Mouse (Mus musculus): ENCODE results near the gene Cops2.

Cops2 gene

GRCm38 (mm10) chr2:125858521-125859280 lies at the start of gene Cops2, which contains the start of gene Galk2:
Cops2 (minus strand) TSS chr2:125859139.
Galk2 (plus strand) TSS chr2:125859109.
- peak; percentile 91 to 94 for DNase-seq (ENCODE audit: low spot score in 2 of 2)

DNA sequence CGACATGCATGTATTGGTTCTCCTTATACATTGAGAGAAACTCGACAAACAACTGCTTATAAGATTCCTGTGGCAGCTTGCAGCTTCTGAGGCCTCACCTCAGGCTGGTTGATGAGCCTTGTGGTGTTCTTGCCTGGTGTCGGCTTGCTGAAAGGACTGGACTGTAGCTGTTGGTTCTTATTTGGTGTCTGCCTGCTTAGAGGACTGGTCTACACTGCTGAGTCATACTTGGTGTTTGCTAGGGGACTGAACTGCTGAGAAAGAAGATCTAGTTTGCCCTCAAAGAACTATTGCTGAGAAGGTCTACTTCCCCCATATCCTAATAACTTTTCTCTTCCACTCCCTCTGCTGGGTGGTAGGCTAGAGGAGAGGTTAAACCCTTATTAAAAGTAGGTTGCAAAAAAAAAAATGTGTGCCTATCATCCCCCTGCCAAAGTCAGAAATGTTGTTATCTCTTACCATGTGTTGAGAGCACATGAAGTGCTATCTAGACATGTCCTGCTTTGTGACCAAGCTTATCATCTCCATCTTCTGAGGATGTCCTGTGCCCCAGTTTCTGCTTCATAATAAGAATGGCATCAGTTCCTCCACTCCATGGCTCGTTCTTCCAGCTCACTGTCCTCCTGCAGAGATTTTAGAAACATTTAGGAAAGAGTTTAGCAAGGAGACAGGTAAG lies 48.8 kb upstream of the Cops2 start:
- no peak for DNase-seq (ENCODE audit: low spot score in 2 of 2)

- DNase-seq (ENCODE audit: low spot score in 2 of 2) = no peak
These were observed 47.6 kb upstream of the Cops2 start for GRCm38 (mm10) chr2:125906407-125907066.

GRCm38 (mm10) chr2:125901426-125901825 lies 42.5 kb upstream of the Cops2 start:
- no peak for DNase-seq (ENCODE audit: low spot score in 2 of 2)

DNA sequence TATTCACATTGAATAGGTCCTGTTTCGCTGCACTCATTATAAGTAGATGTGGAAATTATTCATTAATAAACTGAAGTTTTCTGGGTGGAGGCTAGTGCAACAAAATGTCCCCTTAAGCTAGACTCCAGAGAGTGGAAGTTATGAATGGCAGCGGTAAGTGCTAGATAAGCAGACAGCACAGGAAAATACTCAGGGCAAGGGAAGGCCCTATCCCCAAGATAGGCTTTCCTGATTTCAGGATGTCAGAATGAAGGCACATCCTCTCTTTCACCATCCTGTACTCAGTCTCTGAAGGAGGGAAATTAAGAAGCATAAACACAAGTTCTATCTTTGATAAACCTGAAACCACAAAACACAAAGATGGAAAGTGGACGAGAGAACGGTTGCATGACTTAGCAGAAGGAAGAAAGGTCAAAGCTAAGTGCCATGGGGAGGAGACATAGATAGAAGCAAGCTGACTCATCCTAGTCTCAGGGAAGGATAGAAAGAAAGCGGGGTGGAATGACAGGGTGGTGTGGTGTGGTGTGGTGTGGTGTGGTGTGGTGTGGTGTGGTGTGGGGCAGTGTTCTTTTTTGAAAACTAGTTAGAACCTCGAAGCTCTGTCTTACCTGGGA lies 42.0 kb upstream of the Cops2 start:
- no peak for DNase-seq (ENCODE audit: low spot score in 2 of 2)

DNA sequence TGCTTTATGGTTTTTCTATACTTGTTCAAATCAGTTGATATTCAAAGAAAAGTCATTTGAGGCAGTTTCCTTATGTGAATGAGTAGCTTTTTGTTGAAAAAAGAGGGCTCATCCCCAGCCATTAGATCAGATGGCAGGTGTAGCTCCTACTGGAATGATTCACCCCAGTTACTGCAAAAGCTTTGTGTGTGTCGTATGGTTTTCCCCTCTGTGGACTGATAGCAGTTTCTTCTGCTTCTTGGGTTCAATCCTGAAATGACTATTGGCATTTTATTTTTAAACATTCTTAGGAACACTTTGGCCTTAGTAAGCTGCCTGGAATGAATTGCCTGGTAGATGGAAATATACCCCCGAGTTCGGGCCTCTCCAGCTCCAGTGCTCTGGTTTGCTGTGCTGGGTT lies 37.4 kb upstream of the Cops2 start:
- DNase-seq (ENCODE audit: low spot score in 2 of 2) = no peak

DNA sequence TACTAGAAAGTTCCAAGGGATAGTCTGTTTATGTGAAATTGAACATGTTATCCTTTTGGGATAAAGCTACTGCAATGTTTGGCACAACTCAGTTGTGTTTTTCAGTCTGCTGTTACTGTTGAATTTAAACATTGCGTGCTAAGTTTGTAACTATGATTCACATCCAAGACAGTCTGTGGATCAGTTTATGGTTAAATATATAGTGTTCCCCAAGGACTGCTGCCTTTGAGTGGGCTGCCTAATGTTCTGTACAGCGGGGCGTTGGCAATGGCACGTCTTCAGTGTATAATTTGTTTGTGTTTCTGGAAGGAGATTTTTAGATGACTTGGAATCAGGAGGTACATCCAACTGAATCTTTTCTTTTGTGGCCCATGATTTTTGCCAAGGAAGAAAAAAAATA lies 36.2 kb upstream of the Cops2 start:
- no peak for DNase-seq (ENCODE audit: low spot score in 2 of 2)

DNA sequence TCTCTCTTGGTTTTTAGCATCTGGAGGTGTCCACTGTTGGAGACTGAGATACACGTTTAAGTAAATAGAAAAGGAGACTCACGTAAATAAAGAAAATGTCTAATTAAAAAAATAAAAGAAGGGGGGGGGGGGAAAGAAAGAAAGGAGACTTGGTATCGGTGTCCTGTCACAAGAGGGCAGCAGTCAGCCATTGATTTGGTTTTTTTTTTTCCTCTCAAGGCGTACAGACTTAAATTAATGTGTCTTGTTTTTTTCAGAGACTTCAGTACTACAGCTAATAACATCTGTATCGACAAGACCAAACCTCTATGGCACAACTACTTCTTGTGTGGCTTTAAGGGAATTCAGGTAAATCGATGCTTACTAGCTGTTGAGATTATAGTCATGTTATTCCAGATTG lies 34.2 kb upstream of the Cops2 start:
- DNase-seq (ENCODE audit: low spot score in 2 of 2) = peak in 1 of 2 experiments; percentile 13

DNA sequence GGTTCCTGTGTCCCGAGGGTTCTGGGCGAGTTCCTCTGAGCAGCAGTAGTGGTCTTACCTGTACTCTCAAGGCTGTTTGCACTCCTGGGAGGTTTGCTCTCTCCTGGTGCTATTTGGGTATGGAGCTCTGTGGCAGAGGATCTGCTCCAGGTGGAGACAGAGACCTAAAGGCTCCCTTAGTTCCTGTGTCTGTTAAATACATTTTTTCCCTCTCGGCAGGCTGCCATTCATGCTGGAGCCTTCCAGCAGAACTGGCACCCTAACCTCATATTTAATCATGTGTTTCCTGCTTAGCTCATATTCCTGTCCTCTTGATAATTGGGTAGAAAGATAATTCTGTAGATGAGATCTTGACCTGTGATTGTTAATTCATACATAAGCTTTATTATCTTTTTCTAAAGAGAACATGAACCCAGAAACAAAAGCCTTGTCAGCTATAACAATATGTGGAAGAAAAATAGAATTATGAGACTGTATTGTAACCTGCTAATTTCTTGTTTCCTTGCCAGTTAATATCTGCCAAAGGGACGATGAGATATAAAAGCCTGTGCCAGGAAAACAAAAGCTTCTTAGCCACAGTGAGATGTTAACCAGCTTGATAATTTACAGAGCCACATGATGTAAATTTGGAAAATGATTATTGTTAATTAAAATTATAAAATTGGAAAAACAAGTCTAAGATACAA lies 27.1 kb upstream of the Cops2 start:
- no peak for DNase-seq (ENCODE audit: low spot score in 2 of 2)

DNA sequence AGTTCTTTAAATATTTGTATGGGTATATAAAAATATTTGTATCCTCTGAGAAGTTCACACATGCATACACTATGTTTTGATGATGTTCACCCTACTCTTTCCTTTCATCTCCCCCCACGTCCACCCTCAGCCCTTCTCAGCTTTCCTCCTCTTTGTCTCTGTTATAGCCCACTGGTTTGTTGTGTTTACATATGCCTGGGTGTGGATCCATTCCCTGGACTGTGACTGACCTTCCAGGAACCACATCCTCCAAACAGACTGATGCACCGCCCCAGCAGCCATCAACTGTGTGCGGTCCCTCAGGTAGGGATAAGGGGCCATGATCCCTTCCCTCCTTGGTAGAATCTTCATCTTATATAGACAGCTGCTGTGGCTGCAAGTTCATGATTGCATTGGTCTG lies 11.2 kb upstream of the Cops2 start:
- DNase-seq (ENCODE audit: low spot score in 2 of 2) = no peak

DNA sequence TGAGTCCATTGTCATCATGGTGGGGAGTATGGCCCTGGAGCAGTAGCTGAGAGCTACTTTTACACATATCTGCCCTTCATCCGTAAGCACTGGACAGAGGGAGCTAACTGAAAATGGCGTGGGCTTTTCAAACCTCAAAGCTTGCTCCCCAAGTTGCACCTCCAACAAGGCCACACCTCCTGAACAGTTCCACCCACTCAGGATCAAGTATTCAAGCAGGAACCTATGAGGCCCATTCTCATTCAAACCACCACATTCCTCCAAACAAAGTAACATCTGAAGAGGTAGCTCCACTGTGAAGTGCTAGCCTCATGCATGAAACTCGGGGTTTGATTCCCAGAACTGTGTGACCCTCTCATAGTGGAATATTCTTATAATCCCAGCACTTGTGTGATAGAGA lies 9.4 kb upstream of the Cops2 start:
- DNase-seq (ENCODE audit: low spot score in 2 of 2) = no peak

GRCm38 (mm10) chr2:125866058-125866740 lies 7.3 kb upstream of the Cops2 start:
- peak; percentile 59 to 62 for DNase-seq (ENCODE audit: low spot score in 2 of 2)

DNA sequence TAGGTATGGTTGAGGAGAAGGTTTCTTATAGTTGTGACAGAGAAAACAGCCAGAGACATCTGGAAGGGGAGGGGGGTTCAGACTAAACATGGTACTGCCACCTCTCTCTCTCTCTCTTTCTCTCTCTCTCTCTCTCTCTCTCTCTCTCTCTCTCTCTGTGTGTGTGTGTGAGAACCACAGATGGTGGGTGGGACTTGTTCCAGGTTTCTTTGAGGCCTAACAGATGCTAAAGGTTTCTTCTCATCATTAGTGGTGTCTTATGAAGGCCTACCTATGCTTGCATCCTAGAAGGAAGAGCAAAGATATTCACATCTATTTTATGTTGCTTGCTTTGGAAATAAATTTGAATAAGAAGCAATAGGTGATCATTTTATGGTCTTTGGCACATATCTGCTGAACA lies 6.6 kb upstream of the Cops2 start:
- DNase-seq (ENCODE audit: low spot score in 2 of 2) = no peak

GRCm38 (mm10) chr2:125864551-125864950 lies 5.6 kb upstream of the Cops2 start:
- no peak for DNase-seq (ENCODE audit: low spot score in 2 of 2)

DNA sequence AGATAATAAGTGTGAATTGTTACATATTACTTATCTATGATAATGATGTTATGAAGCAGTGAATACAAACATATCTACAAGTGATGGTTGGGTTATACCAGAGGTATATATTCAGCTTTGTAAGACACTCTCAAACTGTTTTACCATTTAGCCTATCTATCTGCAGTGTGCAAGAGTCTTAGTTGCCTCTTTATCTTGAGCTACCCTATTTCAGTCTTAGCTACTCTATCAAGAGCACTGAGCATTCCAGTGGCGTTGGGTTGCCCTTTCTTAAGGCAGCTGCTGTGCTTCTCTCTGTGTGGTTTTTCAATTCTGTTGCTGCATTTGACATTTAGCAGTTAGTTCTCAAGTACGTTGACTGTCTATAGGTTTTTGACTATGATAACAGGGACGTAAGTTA lies 4.9 kb upstream of the Cops2 start:
- no peak for DNase-seq (ENCODE audit: low spot score in 2 of 2)

DNA sequence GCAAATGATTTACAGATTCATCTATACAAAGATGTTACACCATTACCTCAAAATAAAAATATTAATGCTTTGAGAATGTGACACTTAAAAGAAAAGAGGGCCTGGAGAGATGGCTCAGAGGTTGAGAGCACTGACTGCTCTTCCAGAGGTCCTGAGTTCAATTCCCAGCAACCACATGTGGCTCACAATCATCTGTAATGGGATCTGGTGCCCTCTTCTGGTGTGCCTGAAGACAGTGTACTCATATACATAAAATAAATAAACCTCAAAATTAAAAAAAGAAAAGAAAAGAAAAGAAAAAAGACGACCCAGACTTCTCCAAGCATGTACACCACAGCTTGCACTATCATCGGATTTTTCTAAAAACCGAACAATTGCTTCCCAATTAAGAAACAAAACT lies 1.2 kb downstream of the Cops2 start:
- DNase-seq (ENCODE audit: low spot score in 2 of 2) = no peak

- DNase-seq (ENCODE audit: low spot score in 2 of 2) = no peak
These were observed 7.7 kb downstream of the Cops2 start for GRCm38 (mm10) chr2:125851237-125851636.

DNA sequence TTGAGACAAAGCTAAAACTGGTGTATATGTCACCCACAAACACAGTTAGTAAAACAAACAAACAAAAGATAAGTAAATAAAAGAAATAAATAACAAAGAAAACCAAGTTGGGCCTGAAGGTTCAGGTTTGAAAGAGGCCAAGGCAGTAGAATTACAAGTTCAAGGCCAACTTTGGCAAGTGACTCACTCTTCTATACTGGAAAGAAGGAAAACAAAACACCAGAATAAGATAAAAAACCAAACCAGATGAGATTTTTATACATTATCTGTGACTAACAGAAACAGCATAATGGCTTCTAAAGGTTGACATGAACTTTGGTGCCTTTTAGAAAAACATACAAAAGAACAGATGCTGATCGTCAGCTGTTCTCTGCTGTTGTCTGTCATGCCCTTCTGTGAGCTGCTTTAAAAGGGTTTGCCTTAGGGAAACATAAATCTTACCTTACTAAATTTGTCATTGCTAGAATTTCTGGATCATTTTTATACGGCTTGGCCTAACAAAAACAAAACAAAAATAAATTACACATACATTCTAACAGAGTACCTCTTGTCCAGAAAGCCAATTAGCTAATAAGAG lies 20.1 kb downstream of the Cops2 start:
- no peak for DNase-seq (ENCODE audit: low spot score in 2 of 2)

- no peak for DNase-seq (ENCODE audit: low spot score in 2 of 2)
These were observed 20.8 kb downstream of the Cops2 start for GRCm38 (mm10) chr2:125838091-125838490.

DNA sequence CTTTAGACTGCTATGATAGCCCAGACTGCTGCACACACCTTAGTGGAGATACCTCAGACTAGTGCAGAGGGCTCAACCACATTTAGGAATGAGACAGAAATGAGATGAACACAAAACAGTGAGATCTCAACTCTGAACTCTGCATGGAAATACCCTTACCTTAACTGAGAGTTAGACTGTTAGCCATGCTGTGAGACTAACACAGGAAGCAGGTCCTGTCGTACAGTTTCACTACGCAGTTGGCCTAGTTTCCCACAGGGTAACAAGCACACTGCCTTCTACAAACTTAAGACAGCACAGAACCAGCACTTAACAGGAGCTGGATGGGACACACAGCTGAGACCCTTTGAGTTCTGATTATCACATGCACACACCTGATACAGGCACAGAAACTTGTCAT lies 29.0 kb downstream of the Cops2 start:
- DNase-seq (ENCODE audit: low spot score in 2 of 2) = no peak

DNA sequence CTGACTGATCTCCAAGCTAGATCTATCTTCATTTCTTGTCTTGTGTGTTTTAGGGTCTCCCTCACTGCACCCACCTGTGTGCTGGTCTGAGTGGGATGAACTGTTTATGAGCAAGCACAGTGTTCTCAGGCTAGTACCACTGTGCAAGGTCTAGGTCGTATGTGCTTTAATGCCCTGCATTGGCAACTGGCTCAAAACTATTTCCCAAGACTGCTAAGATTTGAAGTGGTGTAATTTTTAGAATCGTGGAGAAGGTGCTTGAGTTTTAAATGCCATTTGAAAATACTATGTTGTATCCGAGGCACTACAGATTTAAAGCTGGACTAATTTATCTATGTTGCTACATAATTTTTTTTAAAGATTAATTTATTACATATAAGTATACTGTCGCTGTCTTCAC lies 31.0 kb downstream of the Cops2 start:
- no peak for DNase-seq (ENCODE audit: low spot score in 2 of 2)

Data from heart, adult 9 months (tissue).